In genomic region chr15:59882444-59882843, GRCm38 (mm10) we compare ENCODE assay signal across 11 mouse cellular contexts.
"Had no signal": no experiment of that assay in that cellular context is flagged by ENCODE, and none has a peak within 500 bp of the region (broad histone marks: within the 10 kb centered on the region; RNA-seq: fewer than 3 reads in every experiment).

No protein-coding gene starts in this region.

- DNase-seq: right cerebral cortex, adult 18-20 months; right cerebral cortex, postnatal 14 days; right cerebral cortex, postnatal 25 days; right cerebral cortex, postnatal 4 days; spleen, adult 18-20 months; thymus, adult 18-20 months; thymus, adult 2 months; thymus, postnatal 14 days; thymus, postnatal 25 days; thymus, postnatal 36 days; thymus, postnatal 4 days had no signal
